Mouse (Mus musculus) liver, embryonic 11.5 days (tissue): ENCODE results near the gene Map3k11. TPM values are rescaled to one million over a fixed set of nuclear protein-coding genes. Genes with fewer than 3 reads are reported as not detected.
A peak's percentile ranks its signal among the peaks of the same experiment; 100 is the strongest.

ENCODE experiments used
- ATAC-seq: fragments of 200-750 bp; cut with Nextera tagmentation; replicated peaks from 2 replicates; pipeline ENCODE4 v1.8.0; 2017; ENCODE audit warnings: moderate number of reproducible peaks, mild to moderate bottlenecking, moderate TSS enrichment, moderate library complexity; ENCODE audit not compliant: low FRiP score
- DNase-seq: peaks from one replicate; pipeline ENCODE4 v3.0.0-alpha.2; 2017; ENCODE audit warnings: low spot score
- H3K27ac ChIP-seq: fragments of 300-500 bp; sonication (generic); 2 replicates; pipeline ENCODE4 v1.5.1; 2014; ENCODE audit warnings: mild to moderate bottlenecking, low read depth, low read length, control low read depth
- H3K27me3 ChIP-seq: fragments of 300-500 bp; sonication (generic); replicated peaks from 2 replicates; pipeline ENCODE4 v1.6.1; 2014; ENCODE audit warnings: low read length, mixed read lengths; ENCODE audit not compliant: control insufficient read depth, insufficient read depth
- H3K36me3 ChIP-seq: fragments of 300-500 bp; sonication (generic); 2 replicates; pipeline ENCODE4 v1.6.1; 2014; ENCODE audit warnings: mild to moderate bottlenecking, low read length, moderate library complexity, mixed read lengths; ENCODE audit not compliant: control insufficient read depth, insufficient read depth
- H3K4me1 ChIP-seq: fragments of 300-500 bp; sonication (generic); replicated peaks from 2 replicates; pipeline ENCODE4 v1.6.1; 2014; ENCODE audit warnings: low read length, mixed read lengths; ENCODE audit not compliant: control insufficient read depth, insufficient read depth
- H3K4me2 ChIP-seq: fragments of 300-500 bp; sonication (generic); 2 replicates; pipeline ENCODE4 v1.6.1; 2014; ENCODE audit warnings: mild to moderate bottlenecking, control low read depth, moderate library complexity
- H3K4me3 ChIP-seq: fragments of 300-500 bp; sonication (generic); 2 replicates; pipeline ENCODE4 v1.5.1; 2014; ENCODE audit warnings: low read depth, low read length, control low read depth
- H3K9ac ChIP-seq: fragments of 300-500 bp; sonication (generic); 2 replicates; pipeline ENCODE4 v1.6.1; 2014; ENCODE audit warnings: low read depth, low read length, control low read depth
- H3K9me3 ChIP-seq: fragments of 300-500 bp; sonication (generic); 2 replicates; pipeline ENCODE4 v1.6.1; 2016; ENCODE audit warnings: low read length, inconsistent platforms, mixed read lengths; ENCODE audit not compliant: control insufficient read depth
- WGBS: fragments of 180-500 bp; shearing (Covaris S2); extraction: QIAGEN DNeasy Blood & Tissue Kit; methylation state at CpG from one replicate; pipeline ENCODE4 v1.1.7; 2014; 5-methylcytosine and 5-hydroxymethylcytosine counted together
- polyA plus RNA-seq: library from polyadenylated mRNA; unstranded; fragments of >200 nt; fragmentation: Nextera tagmentation; extraction: Ambion mirVana; gene quantifications from 2 replicates; pipeline ENCODE4 v1.2.1, GENCODE M21; 2014

Gene Map3k11
- 27.4 and 28.1 TPM in 2 replicates for polyA plus RNA-seq

- ATAC-seq (peak; percentile 80), DNase-seq (peak; percentile 94)
- Histone ChIP-seq H3K4me1 (peaks cover 40% of the 10 kb centered on the region), H3K27ac (peak within 1 kb of the TSS; percentile 87), H3K9me3 (no peaks in the 10 kb centered on the region), H3K4me3 (peak within 1 kb of the TSS; percentile 96), H3K9ac (peak within 1 kb of the TSS; percentile 91), H3K27me3 (no peaks in the 10 kb centered on the region), H3K4me2 (peak within 1 kb of the TSS; percentile 99), H3K36me3 (peaks cover 36% of the 10 kb centered on the region)
- under 1% methylated on average over 68 of the region's 69 CpGs for WGBS
Observed at GRCm38 (mm10) chr19:5688200-5689087, at the start of gene Map3k11, which contains the start of gene Pcnx3. Map3k11 (plus strand) TSS chr19:5688742. Pcnx3 (minus strand) TSS chr19:5688908.

- no peaks in the 10 kb centered on the region for H3K9me3 ChIP-seq
- H3K4me1 ChIP-seq: peaks cover 37% of the 10 kb centered on the region
- ATAC-seq: no peak
- 60% methylated on average over 9 of the region's 9 CpGs for whole genome bisulfite sequencing
- DNase-seq: no peak
- H3K4me3 ChIP-seq: no peak overlapping the region
- no peak overlapping the region for H3K27ac ChIP-seq
- no peak overlapping the region for H3K4me2 ChIP-seq
- no peak overlapping the region for H3K9ac ChIP-seq
- no peaks in the 10 kb centered on the region for H3K27me3 ChIP-seq
- peaks cover 43% of the 10 kb centered on the region for H3K36me3 ChIP-seq
Observed at GRCm38 (mm10) chr19:5640339-5640738, 48.2 kb upstream of the Map3k11 start.

GRCm38 (mm10) chr19:5641021-5641420, 47.5 kb upstream of the Map3k11 start:
- Histone ChIP-seq H3K9me3 (no peaks in the 10 kb centered on the region), H3K36me3 (peaks cover 47% of the 10 kb centered on the region), H3K9ac (no peak overlapping the region), H3K27me3 (no peaks in the 10 kb centered on the region), H3K4me2 (no peak overlapping the region), H3K4me1 (peaks cover 37% of the 10 kb centered on the region), H3K27ac (no peak overlapping the region; the same call in 1 of the 2 replicates), H3K4me3 (no peak overlapping the region)
- ATAC-seq (no peak), DNase-seq (no peak)
- WGBS: 91% methylated on average over 17 of the region's 17 CpGs

- no peak overlapping the region for H3K9ac ChIP-seq
- no peaks in the 10 kb centered on the region for H3K27me3 ChIP-seq
- H3K4me3 ChIP-seq: no peak overlapping the region
- no peaks in the 10 kb centered on the region for H3K9me3 ChIP-seq
- no peak overlapping the region for H3K27ac ChIP-seq
- no peak for DNase-seq
- H3K4me1 ChIP-seq: peaks cover 34% of the 10 kb centered on the region
- WGBS: 83% methylated on average over 8 of the region's 8 CpGs
- H3K4me2 ChIP-seq: no peak overlapping the region
- H3K36me3 ChIP-seq: peaks cover 52% of the 10 kb centered on the region
- no peak for ATAC-seq
Observed at GRCm38 (mm10) chr19:5641641-5642040, 46.9 kb upstream of the Map3k11 start.

- H3K36me3 ChIP-seq: peaks cover 62% of the 10 kb centered on the region
- 91% methylated on average over 9 of the region's 9 CpGs for WGBS
- no peaks in the 10 kb centered on the region for H3K9me3 ChIP-seq
- no peak overlapping the region for H3K4me3 ChIP-seq
- no peaks in the 10 kb centered on the region for H3K27me3 ChIP-seq
- H3K4me1 ChIP-seq: peaks cover 24% of the 10 kb centered on the region
- no peak overlapping the region for H3K27ac ChIP-seq
- DNase-seq (no peak), ATAC-seq (no peak)
- no peak overlapping the region for H3K4me2 ChIP-seq
- H3K9ac ChIP-seq: no peak overlapping the region
Observed at GRCm38 (mm10) chr19:5645280-5645679, 43.3 kb upstream of the Map3k11 start.

- H3K27me3 ChIP-seq: no peaks in the 10 kb centered on the region
- H3K9ac ChIP-seq: no peak overlapping the region
- no peak overlapping the region for H3K4me3 ChIP-seq
- DNase-seq (no peak), ATAC-seq (no peak)
- no peak overlapping the region for H3K27ac ChIP-seq
- peaks cover 21% of the 10 kb centered on the region for H3K4me1 ChIP-seq
- WGBS: 92% methylated on average over 8 of the region's 8 CpGs
- H3K9me3 ChIP-seq: no peaks in the 10 kb centered on the region
- H3K4me2 ChIP-seq: no peak overlapping the region
- H3K36me3 ChIP-seq: peaks cover 58% of the 10 kb centered on the region
Observed at GRCm38 (mm10) chr19:5646731-5647330, 41.7 kb upstream of the Map3k11 start.

- H3K4me1 ChIP-seq: peaks cover 27% of the 10 kb centered on the region
- H3K9me3 ChIP-seq: no peaks in the 10 kb centered on the region
- H3K36me3 ChIP-seq: peaks cover 54% of the 10 kb centered on the region
- DNase-seq: no peak
- H3K9ac ChIP-seq: peak overlapping the region; percentile 39; the same call in 1 of the 2 replicates
- H3K4me3 ChIP-seq: no peak overlapping the region
- peak overlapping the region; percentile 75 for H3K27ac ChIP-seq
- 91% methylated on average over 6 of the region's 6 CpGs for WGBS
- no peak for ATAC-seq
- H3K27me3 ChIP-seq: no peaks in the 10 kb centered on the region
- no peak overlapping the region; the same call in 1 of the 2 replicates for H3K4me2 ChIP-seq
Observed at GRCm38 (mm10) chr19:5647791-5648190, 40.8 kb upstream of the Map3k11 start.

GRCm38 (mm10) chr19:5648401-5649297, 39.9 kb upstream of the Map3k11 start:
- Histone ChIP-seq H3K27me3 (no peaks in the 10 kb centered on the region), H3K9ac (peak overlapping the region; percentile 39), H3K36me3 (peaks cover 50% of the 10 kb centered on the region), H3K4me1 (peaks cover 27% of the 10 kb centered on the region), H3K4me3 (peak overlapping the region; percentile 25), H3K4me2 (peak overlapping the region; percentile 79), H3K9me3 (no peaks in the 10 kb centered on the region), H3K27ac (peak overlapping the region; percentile 75)
- WGBS: 13% methylated on average over 26 of the region's 26 CpGs
- ATAC-seq (peak; percentile 80), DNase-seq (peak; percentile 82)
